Mouse (Mus musculus) cerebellum, adult 18-20 months (tissue): Measurements from ENCODE around the gene Cryzl1.

Experiments
- DNase-seq, 2 experiments: peaks; one replicate each; pipeline ENCODE4 v3.0.0; 2021

Cryzl1 gene

DNA sequence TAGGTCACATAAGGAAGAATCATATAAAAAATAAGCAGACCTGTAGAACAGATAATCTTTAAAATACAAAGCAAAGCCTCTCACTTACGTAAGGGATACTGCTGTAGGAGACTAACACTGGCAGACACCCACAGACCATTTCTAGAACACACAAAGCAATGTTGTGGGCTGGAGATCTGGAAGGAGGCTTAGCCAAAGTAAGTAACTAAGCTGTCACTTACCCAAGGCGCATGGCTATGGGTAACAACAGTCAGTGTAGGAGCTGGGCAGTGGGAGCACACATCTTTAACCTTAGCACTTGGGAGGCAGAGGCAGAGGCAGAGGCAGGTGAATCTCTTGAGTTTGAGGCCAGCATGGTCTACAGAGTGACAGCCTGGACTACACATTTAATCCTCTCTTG is 89.1 kb downstream of the Cryzl1 start:
- no peak for DNase-seq
